Comparison of ENCODE assay signal across 12 mouse cellular contexts in the genomic region with DNA sequence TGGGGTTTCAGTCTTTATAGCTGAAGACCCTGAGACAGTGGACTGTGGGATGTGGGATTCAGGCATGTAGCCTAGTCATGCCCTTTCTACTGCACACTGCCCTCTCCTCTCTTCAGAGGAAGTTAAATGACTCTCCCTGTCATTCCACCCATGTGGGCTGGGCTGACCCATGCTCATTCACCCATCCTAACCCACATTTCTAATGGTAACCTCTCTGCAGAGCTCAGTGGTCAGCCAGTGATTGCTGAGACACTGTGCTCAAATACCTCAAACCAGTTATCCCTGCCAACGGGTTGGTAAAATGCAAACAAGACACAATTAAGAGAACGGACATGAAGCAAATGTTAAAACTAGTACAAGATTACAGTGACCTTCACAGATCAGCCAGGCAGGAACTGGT. TPM values are rescaled to one million over a fixed set of nuclear protein-coding genes. Genes with fewer than 3 reads are reported as not detected.
DNase-seq lines count a peak whose midpoint lies in the region; ATAC-seq and TF ChIP-seq lines count a peak whose summit lies in the region.
"Had no signal": no experiment of that assay in that cellular context is flagged by ENCODE, and none has a peak within 500 bp of the region (broad histone marks: within the 10 kb centered on the region; RNA-seq: fewer than 3 reads in every experiment).

No protein-coding gene starts in this region.

- WGBS in hindbrain, embryonic 10.5 days = 64% methylated on average over 2 of the region's 2 CpGs
- 57% methylated on average over 2 of the region's 2 CpGs for WGBS in hindbrain, postnatal 0 days
- WGBS in liver, embryonic 16.5 days (ENCODE audit: insufficient replicate concordance) = 36% methylated on average over 2 of the region's 2 CpGs
- WGBS in midbrain, embryonic 14.5 days = 58% methylated on average over 2 of the region's 2 CpGs

- H3K9me3 ChIP-seq in hindbrain, embryonic 10.5 days = no peaks in the 10 kb centered on the region
- no peaks in the 10 kb centered on the region for H3K9me3 ChIP-seq in hindbrain, postnatal 0 days (ENCODE audit: low read length)
- H3K9me3 ChIP-seq in liver, embryonic 16.5 days (replicated peaks; ENCODE audit: control insufficient read depth, low read length) = no peaks in the 10 kb centered on the region
- no peaks in the 10 kb centered on the region for H3K9me3 ChIP-seq in midbrain, embryonic 14.5 days (ENCODE audit: control insufficient read depth, low read length)
- H3K9me3 ChIP-seq: forebrain, embryonic 10.5 days; heart, embryonic 15.5 days had no signal

- no peak for DNase-seq in hindbrain, embryonic 10.5 days (ENCODE audit: low spot score)
- no peak for DNase-seq in hindbrain, postnatal 0 days (ENCODE audit: low spot score)
- no peak for DNase-seq in Patski (ENCODE audit: low read depth, low spot score)
- DNase-seq in kidney, adult 9 months = peak; percentile 41
- DNase-seq in midbrain, embryonic 14.5 days = no peak
- DNase-seq in layer of hippocampus, adult 2 months (ENCODE audit: low spot score in 2 of 2) = no peak
- no peak for DNase-seq in layer of hippocampus, adult 11-12 months (ENCODE audit: low spot score)
- DNase-seq: cerebellum, adult 2 months; gastrocnemius, postnatal 14 days had no signal

- no peak overlapping the region for H3K9ac ChIP-seq in hindbrain, postnatal 0 days (replicated peaks; ENCODE audit: low read length)
- H3K9ac ChIP-seq in liver, embryonic 16.5 days (ENCODE audit: low read depth, low read length) = no peak overlapping the region
- H3K9ac ChIP-seq in midbrain, embryonic 14.5 days (replicated peaks; ENCODE audit: low read length) = no peak overlapping the region
- H3K9ac ChIP-seq: heart, embryonic 15.5 days had no signal

- H3K4me3 ChIP-seq in hindbrain, embryonic 10.5 days = no peak overlapping the region
- H3K4me3 ChIP-seq in hindbrain, postnatal 0 days (ENCODE audit: low read length) = no peak overlapping the region
- no peak overlapping the region for H3K4me3 ChIP-seq in liver, embryonic 16.5 days (ENCODE audit: low read depth, low read length)
- no peak overlapping the region for H3K4me3 ChIP-seq in midbrain, embryonic 14.5 days (replicated peaks; ENCODE audit: low read depth, low read length)
- no peak overlapping the region for H3K4me3 ChIP-seq in layer of hippocampus, adult 2 months
- H3K4me3 ChIP-seq: forebrain, embryonic 10.5 days; heart, embryonic 15.5 days had no signal

- H3K4me1 ChIP-seq in hindbrain, embryonic 10.5 days (replicated peaks) = peaks cover 37% of the 10 kb centered on the region
- no peaks in the 10 kb centered on the region for H3K4me1 ChIP-seq in hindbrain, postnatal 0 days (ENCODE audit: insufficient read depth, low read length)
- H3K4me1 ChIP-seq in liver, embryonic 16.5 days (ENCODE audit: control insufficient read depth, low read depth, low read length) = peaks cover 11% of the 10 kb centered on the region
- H3K4me1 ChIP-seq in midbrain, embryonic 14.5 days (ENCODE audit: control insufficient read depth, insufficient read depth, low read length) = 0 out of 2 replicates have a peak, but pooled peaks cover 5% of the 10 kb centered on the region

- no peaks in the 10 kb centered on the region for H3K27me3 ChIP-seq in hindbrain, embryonic 10.5 days (ENCODE audit: insufficient read depth, poor library complexity, severe bottlenecking)
- no peaks in the 10 kb centered on the region for H3K27me3 ChIP-seq in hindbrain, postnatal 0 days (ENCODE audit: insufficient read depth, low read length)
- no peaks in the 10 kb centered on the region for H3K27me3 ChIP-seq in Patski
- no peaks in the 10 kb centered on the region for H3K27me3 ChIP-seq in liver, embryonic 16.5 days (ENCODE audit: control insufficient read depth, insufficient read depth, low read depth, low read length)
- no peaks in the 10 kb centered on the region for H3K27me3 ChIP-seq in midbrain, embryonic 14.5 days (ENCODE audit: control insufficient read depth, insufficient read depth, low read length)
- H3K27me3 ChIP-seq: heart, embryonic 15.5 days had no signal

- peaks cover 10% of the 10 kb centered on the region; the same call in 1 of the 2 replicates for H3K36me3 ChIP-seq in hindbrain, embryonic 10.5 days
- peaks cover 9% of the 10 kb centered on the region; the same call in 1 of the 2 replicates for H3K36me3 ChIP-seq in hindbrain, postnatal 0 days (ENCODE audit: insufficient read depth, low read length)
- no peaks in the 10 kb centered on the region for H3K36me3 ChIP-seq in liver, embryonic 16.5 days (ENCODE audit: control insufficient read depth, insufficient read depth)
- peaks cover 11% of the 10 kb centered on the region for H3K36me3 ChIP-seq in midbrain, embryonic 14.5 days (ENCODE audit: control insufficient read depth, insufficient read depth, low read length)

- POLR2A ChIA-PET in Patski (lab: Charles Lee) = interaction anchor here (1.4 kb wide), 1 partner anchor 14 kb away, joined by 5 read pairs; no protein-coding TSS in a partner anchor

- in situ Hi-C loops in Patski (cut with MboI; ENCODE audit: low pct_unique_long_range_greater_than_20kb) = no loop called here

- TF ChIP-seq CTCF in hindbrain, postnatal 0 days (IDR thresholded peaks at IDR 0.05; ENCODE audit: low read depth) = no peak
- TF ChIP-seq CTCF in Patski (IDR thresholded peaks at IDR 0.05) = no peak
- no peak for TF ChIP-seq CTCF in layer of hippocampus, adult 2 months (conservative IDR thresholded peaks at IDR 0.05)

- H3K27ac ChIP-seq in hindbrain, embryonic 10.5 days = peak overlapping the region; percentile 72
- H3K27ac ChIP-seq in hindbrain, postnatal 0 days = no peak overlapping the region
- H3K27ac ChIP-seq in liver, embryonic 16.5 days (ENCODE audit: low read length) = peak overlapping the region; percentile 16
- no peak overlapping the region for H3K27ac ChIP-seq in midbrain, embryonic 14.5 days (replicated peaks; ENCODE audit: low read depth, low read length)
- no peak overlapping the region for H3K27ac ChIP-seq in layer of hippocampus, adult 2 months
- H3K27ac ChIP-seq: heart, embryonic 15.5 days had no signal

- no peak overlapping the region for H3K4me2 ChIP-seq in hindbrain, postnatal 0 days (ENCODE audit: low read depth, low read length)
- no peak overlapping the region for H3K4me2 ChIP-seq in liver, embryonic 16.5 days (ENCODE audit: low read depth, low read length)
- H3K4me2 ChIP-seq in midbrain, embryonic 14.5 days (ENCODE audit: low read length) = no peak overlapping the region
- H3K4me2 ChIP-seq: heart, embryonic 15.5 days had no signal

- CTCF ChIA-PET in Patski (lab: Charles Lee) = no interaction called here

- no peak for ATAC-seq in hindbrain, postnatal 0 days
- peak; percentile 54 for ATAC-seq in Patski
- peak; percentile 17 for ATAC-seq in liver, embryonic 16.5 days (ENCODE audit: low read depth)
- no peak for ATAC-seq in midbrain, embryonic 14.5 days (ENCODE audit: low FRiP score, low TSS enrichment)

RNA-seq across cellular contexts. Expression of a gene that starts 39.9 kb away (rescaled TPM):
- polyA plus RNA-seq in hindbrain, embryonic 10.5 days (2016; fragmentation: Nextera tagmentation; extraction: Ambion mirVana) = 10.9 and 12.8 TPM in 2 replicates
- 17.9 and 36.7 TPM in 2 replicates for total RNA-seq in hindbrain, postnatal 0 days (2014; rRNA removed)
- polyA plus RNA-seq in hindbrain, postnatal 0 days (2015; fragmentation: Nextera tagmentation; extraction: Ambion mirVana) = 16.5 and 17.1 TPM in 2 replicates
- polyA plus RNA-seq in Patski (2021) = 29.6 TPM
- polyA plus RNA-seq in liver, embryonic 16.5 days (2015; fragmentation: Nextera tagmentation; extraction: Ambion mirVana) = 7.6 and 8.2 TPM in 2 replicates
- polyA plus RNA-seq in midbrain, embryonic 14.5 days (2014; fragmentation: Nextera tagmentation; extraction: Ambion mirVana) = 16.6 and 21.0 TPM in 2 replicates
- 10 to 100 TPM; 48.9 to 52.4 TPM for total RNA-seq in layer of hippocampus, adult 2 months (2021)

Comparison
In these comparisons a context has a peak if more than half of its experiments do, and no peak if none do; other contexts are left out.
1. H3K27ac ChIP-seq: peak in hindbrain, embryonic 10.5 days (single experiment) and liver, embryonic 16.5 days (single experiment); none in hindbrain, postnatal 0 days (single experiment), midbrain, embryonic 14.5 days (single experiment) and layer of hippocampus, adult 2 months (single experiment).
2. ATAC-seq: peak in Patski (single experiment) and liver, embryonic 16.5 days (single experiment); none in hindbrain, postnatal 0 days (single experiment) and midbrain, embryonic 14.5 days (single experiment).